Mouse (Mus musculus): Measurements from ENCODE around the gene Hyou1. TPM values are rescaled to one million over a fixed set of nuclear protein-coding genes. Genes with fewer than 3 reads are reported as not detected.
A peak's percentile ranks its signal among the peaks of the same experiment; 100 is the strongest.

The Hyou1 gene
- polyA plus RNA-seq, 1 experiment from 2014 or later: 30.8 TPM

DNA sequence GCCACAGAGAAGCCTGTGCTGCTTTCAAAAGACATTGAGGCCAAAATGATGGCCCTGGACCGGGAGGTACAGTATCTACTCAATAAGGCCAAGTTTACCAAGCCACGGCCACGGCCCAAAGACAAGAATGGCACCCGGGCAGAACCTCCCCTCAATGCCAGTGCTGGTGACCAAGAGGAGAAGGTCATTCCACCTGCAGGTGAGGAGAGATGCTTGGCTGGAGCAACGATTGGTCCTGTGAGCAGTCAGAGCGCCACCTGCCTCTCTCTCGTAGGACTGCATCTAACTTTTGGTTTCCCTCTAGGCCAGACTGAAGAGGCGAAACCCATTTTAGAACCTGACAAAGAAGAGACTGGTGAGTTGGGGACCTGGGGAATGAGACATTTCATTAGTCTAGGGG, 10.0 kb downstream of the Hyou1 start:
- Histone ChIP-seq H3K4me3 (no peak overlapping the region), H3K27me3 (no peaks in the 10 kb centered on the region), H3K27ac (no peak overlapping the region), H3K9ac (no peak overlapping the region), H3K4me1 (no peaks in the 10 kb centered on the region), H3K4me2 (no peak overlapping the region), H3K9me3 (no peaks in the 10 kb centered on the region), H3K36me3 (peaks cover 83% of the 10 kb centered on the region)
- WGBS: 63% methylated on average over 8 of the region's 8 CpGs
- ATAC-seq (ENCODE audit: insufficient number of reproducible peaks, insufficient read depth, low FRiP score, low TSS enrichment, low read depth): no peak

DNA sequence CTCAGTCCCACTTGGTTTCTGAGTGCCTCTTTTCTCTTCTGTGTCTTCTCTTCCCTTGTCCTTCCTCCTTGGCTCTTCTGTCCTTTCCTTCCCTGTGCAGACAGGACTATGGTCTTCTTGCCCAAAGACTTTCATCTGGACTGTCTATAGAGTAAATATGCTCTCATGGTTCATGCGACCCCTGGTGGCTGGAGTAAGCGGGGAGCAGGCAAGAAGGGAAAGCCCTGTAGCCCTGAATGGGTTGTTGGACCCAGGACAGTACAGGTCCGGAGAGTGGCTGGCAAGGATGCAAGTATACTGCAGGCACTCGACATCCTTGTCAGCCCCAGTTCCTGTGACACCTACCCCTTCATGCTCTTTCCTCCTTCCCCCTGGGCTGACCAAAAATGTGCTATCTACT, 12.2 kb downstream of the Hyou1 start:
- ATAC-seq (ENCODE audit: insufficient number of reproducible peaks, insufficient read depth, low FRiP score, low TSS enrichment, low read depth): no peak

DNA sequence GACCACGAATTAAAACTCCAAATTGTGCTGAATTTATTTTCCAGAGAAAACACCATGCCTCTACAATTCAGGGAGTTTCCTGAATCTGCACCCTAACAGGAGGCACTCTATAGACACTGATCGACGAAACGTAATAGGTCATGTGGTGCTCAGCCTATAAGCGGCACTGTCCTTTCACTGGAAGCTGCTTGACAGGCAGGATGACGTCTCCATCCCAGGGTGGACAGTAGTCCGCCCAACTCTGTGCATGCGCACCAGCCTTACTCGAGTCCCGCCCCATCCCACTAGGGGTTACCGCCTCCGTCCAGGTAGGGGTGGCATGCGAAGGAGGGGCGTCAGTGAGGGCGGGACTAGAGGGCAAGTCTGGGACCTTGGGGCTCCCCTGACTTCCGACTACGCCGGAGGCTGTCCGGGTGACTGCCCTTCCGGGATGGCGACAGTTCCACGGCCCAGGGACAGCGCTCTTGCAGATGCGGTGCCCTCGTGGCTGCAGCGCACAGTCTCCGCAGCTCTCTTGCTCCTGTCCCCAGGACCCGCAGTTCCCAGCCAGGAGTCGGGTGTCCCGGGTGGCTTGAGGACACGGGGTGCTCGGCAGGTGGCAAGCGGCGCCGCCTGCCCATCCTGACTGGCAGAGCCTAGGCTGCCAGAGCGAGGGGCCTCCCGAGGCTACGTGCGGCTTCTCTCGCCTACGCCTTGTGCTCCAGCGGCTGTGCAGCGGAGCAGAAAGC, 17.6 kb downstream of the Hyou1 start, which contains the start of gene Slc37a4:
Slc37a4 (plus strand) TSS at position 169 of the 728 bp plus-strand sequence.
- no peaks in the 10 kb centered on the region for H3K9me3 ChIP-seq
- 0 out of 2 replicates have a peak, but pooled peaks cover 5% of the 10 kb centered on the region for H3K27me3 ChIP-seq
- peaks cover 17% of the 10 kb centered on the region for H3K4me1 ChIP-seq
- peak within 1 kb of the TSS; percentile 62 for H3K27ac ChIP-seq
- H3K9ac ChIP-seq: peak within 1 kb of the TSS; percentile 82
- peak within 1 kb of the TSS; percentile 98 for H3K4me2 ChIP-seq
- peaks cover 29% of the 10 kb centered on the region for H3K36me3 ChIP-seq
- WGBS: under 1% methylated on average over 43 of the region's 43 CpGs
- ATAC-seq (ENCODE audit: insufficient number of reproducible peaks, insufficient read depth, low FRiP score, low TSS enrichment, low read depth): peak; percentile 95
- H3K4me3 ChIP-seq: peak within 1 kb of the TSS; percentile 75

More for the DNA sequence above, 12.2 kb downstream of the Hyou1 start:
- Histone ChIP-seq H3K27ac (no peak overlapping the region), H3K9me3 (no peaks in the 10 kb centered on the region), H3K4me1 (no peaks in the 10 kb centered on the region; the same call in 1 of the 2 replicates), H3K4me2 (no peak overlapping the region), H3K4me3 (no peak overlapping the region), H3K9ac (no peak overlapping the region), H3K36me3 (peaks cover 61% of the 10 kb centered on the region), H3K27me3 (no peaks in the 10 kb centered on the region)
- 43% methylated on average over 4 of the region's 4 CpGs for WGBS

DNA sequence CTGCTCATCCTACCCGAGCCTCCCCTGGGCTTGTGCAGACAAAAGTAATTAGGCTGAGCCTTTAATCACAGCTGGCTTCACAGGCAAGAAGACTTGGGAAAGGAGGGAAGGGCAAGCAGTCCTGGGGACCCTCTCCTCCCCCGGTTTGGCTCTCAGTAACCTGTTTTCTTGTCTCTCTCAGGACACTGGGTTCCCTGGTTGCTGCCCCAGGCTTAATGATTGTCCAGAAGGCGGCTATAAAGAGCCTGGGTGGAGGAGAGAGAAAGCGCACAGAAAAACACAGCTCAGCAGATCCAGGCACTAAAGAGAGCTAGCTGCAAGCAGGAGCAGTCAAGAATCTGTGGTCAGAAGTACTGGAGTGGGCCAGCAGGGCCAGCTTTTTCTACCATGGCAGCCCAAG, 18.8 kb downstream of the Hyou1 start:
- Histone ChIP-seq H3K27me3 (0 out of 2 replicates have a peak, but pooled peaks cover 5% of the 10 kb centered on the region), H3K4me3 (peak overlapping the region; percentile 75), H3K4me2 (peak overlapping the region; percentile 98), H3K4me1 (peaks cover 17% of the 10 kb centered on the region), H3K36me3 (peaks cover 31% of the 10 kb centered on the region), H3K9ac (peak overlapping the region; percentile 82), H3K9me3 (no peaks in the 10 kb centered on the region), H3K27ac (peak overlapping the region; percentile 17; the same call in 1 of the 2 replicates)
- WGBS: 13% methylated on average over 4 of the region's 4 CpGs
- no peak for ATAC-seq (ENCODE audit: insufficient number of reproducible peaks, insufficient read depth, low FRiP score, low TSS enrichment, low read depth)

DNA sequence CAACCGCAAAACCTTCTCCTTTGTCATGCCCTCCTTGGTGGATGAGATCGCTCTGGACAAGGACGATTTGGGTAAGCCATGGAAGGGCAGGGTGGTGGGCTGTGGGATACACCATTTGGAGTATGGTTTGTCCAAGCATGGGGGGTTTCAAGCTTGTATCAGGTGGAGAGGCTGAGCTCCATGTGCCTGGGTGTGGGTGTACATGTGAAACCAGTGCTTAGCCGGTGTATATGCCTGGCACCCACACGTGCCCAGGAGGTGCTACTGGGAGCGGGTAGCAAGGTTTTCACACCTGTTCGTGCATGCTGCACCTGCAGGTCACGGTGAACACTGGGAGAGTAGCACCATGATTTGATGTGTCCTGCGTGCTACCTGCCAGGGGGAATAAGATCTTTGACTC, 19.3 kb downstream of the Hyou1 start:
- Histone ChIP-seq H3K36me3 (peaks cover 36% of the 10 kb centered on the region), H3K4me2 (peak overlapping the region; percentile 98), H3K9ac (peak overlapping the region; percentile 82; the same call in 1 of the 2 replicates), H3K9me3 (no peaks in the 10 kb centered on the region), H3K4me3 (peak overlapping the region; percentile 75; the same call in 1 of the 2 replicates), H3K27ac (peak overlapping the region; percentile 17; the same call in 1 of the 2 replicates), H3K4me1 (peaks cover 17% of the 10 kb centered on the region), H3K27me3 (0 out of 2 replicates have a peak, but pooled peaks cover 5% of the 10 kb centered on the region)
- WGBS: 84% methylated on average over 9 of the region's 9 CpGs
- ATAC-seq (ENCODE audit: insufficient number of reproducible peaks, insufficient read depth, low FRiP score, low TSS enrichment, low read depth): no peak

DNA sequence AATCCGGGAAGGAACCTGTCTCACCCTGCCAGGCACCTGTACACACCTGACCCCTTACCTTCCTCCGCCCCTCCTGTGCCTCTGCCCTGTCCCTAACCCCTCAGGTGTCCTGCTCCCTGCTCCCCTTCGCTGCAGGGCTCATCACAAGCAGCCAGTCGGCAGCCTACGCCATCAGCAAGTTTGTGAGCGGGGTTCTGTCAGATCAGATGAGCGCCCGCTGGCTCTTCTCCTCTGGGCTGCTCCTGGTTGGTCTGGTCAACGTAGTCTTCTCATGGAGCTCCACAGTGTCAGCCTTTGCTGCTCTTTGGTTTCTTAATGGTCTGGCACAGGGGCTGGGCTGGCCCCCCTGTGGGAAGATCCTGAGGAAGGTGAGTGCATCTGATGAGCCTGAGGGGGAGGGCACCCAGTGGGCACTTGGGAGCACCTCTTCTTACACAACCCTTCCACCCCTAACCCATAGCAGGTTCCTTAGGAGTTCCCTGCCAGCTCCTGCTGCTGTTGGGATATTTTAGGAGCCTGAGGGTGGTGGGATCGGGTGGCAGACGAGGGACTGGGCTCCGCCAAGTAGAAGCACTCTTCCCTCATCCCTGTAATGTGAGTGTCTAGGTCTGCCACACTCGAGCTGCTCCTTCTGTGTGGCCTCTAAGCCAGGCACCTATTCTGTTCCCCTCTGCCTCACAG, 20.0 kb downstream of the Hyou1 start:
- H3K9ac ChIP-seq: no peak overlapping the region
- H3K27me3 ChIP-seq: 0 out of 2 replicates have a peak, but pooled peaks cover 5% of the 10 kb centered on the region
- 74% methylated on average over 13 of the region's 13 CpGs for WGBS
- no peak for ATAC-seq (ENCODE audit: insufficient number of reproducible peaks, insufficient read depth, low FRiP score, low TSS enrichment, low read depth)
- no peak overlapping the region for H3K4me3 ChIP-seq
- peaks cover 43% of the 10 kb centered on the region for H3K36me3 ChIP-seq
- H3K9me3 ChIP-seq: no peaks in the 10 kb centered on the region
- no peak overlapping the region for H3K27ac ChIP-seq
- H3K4me1 ChIP-seq: peaks cover 17% of the 10 kb centered on the region
- H3K4me2 ChIP-seq: no peak overlapping the region

DNA sequence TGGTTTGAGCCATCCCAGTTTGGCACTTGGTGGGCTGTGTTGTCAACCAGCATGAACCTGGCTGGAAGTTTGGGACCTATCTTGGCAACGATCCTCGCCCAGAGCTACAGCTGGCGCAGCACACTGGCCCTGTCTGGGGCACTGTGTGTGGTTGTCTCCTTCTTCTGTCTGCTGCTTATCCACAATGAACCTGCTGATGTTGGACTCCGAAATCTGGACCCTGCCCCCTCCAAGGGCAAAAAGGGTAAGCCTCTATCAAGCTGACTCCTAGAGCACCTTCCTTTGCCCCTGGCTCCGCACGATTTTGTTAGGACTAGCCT, 20.5 kb downstream of the Hyou1 start:
- no peak for ATAC-seq (ENCODE audit: insufficient number of reproducible peaks, insufficient read depth, low FRiP score, low TSS enrichment, low read depth)
- Histone ChIP-seq H3K9me3 (no peaks in the 10 kb centered on the region), H3K36me3 (peaks cover 48% of the 10 kb centered on the region), H3K27me3 (0 out of 2 replicates have a peak, but pooled peaks cover 5% of the 10 kb centered on the region), H3K4me1 (peaks cover 17% of the 10 kb centered on the region), H3K9ac (no peak overlapping the region), H3K4me3 (no peak overlapping the region), H3K27ac (no peak overlapping the region), H3K4me2 (no peak overlapping the region)
- 89% methylated on average over 6 of the region's 6 CpGs for WGBS

DNA sequence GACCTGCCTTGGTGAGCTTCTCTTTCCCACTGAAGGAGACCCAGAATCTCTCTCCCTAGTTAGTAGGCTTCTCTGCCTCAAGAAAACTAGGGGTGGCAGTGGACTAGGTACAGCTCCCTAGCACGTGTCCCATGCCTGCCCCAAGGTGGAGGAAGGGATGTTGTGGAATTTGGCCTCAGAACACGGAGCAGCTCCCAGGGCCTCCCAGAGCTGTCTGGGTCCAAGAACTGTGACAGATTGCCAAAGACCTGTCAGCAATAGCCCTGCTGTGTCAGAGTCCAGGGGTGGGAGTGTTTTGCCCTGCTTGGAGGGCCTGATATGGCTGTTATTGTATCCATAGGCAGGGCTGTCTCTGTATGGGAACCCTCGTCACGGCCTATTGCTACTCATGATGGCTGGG, 21.8 kb downstream of the Hyou1 start:
- no peak overlapping the region for H3K4me2 ChIP-seq
- H3K4me3 ChIP-seq: no peak overlapping the region
- 0 out of 2 replicates have a peak, but pooled peaks cover 5% of the 10 kb centered on the region for H3K27me3 ChIP-seq
- peaks cover 24% of the 10 kb centered on the region for H3K4me1 ChIP-seq
- 87% methylated on average over 4 of the region's 4 CpGs for WGBS
- H3K9ac ChIP-seq: no peak overlapping the region
- no peak for ATAC-seq (ENCODE audit: insufficient number of reproducible peaks, insufficient read depth, low FRiP score, low TSS enrichment, low read depth)
- H3K27ac ChIP-seq: no peak overlapping the region
- H3K9me3 ChIP-seq: no peaks in the 10 kb centered on the region
- peaks cover 58% of the 10 kb centered on the region for H3K36me3 ChIP-seq

DNA sequence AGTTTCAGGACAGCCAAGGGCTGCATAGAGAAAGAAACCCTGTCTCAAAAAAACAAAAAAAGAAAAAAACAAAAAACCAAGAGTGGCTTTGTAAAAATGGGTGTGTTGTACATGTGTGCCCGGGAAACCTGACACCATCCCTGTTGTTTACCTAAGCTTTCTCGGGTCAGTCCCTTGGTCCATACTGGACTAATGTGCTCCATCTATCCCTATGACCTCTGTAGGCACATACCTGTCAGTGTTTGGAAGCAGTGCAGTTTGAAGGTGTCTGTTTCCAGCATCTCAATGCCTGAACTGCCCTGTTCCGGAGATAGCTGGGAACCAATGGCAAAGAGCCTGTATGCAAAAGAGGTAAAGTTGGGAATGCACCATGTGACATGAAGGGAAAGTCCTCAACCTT, 25.7 kb downstream of the Hyou1 start:
- Histone ChIP-seq H3K27me3 (no peaks in the 10 kb centered on the region), H3K36me3 (peaks cover 69% of the 10 kb centered on the region), H3K4me3 (no peak overlapping the region), H3K27ac (no peak overlapping the region), H3K4me2 (no peak overlapping the region), H3K4me1 (peaks cover 20% of the 10 kb centered on the region), H3K9ac (no peak overlapping the region), H3K9me3 (no peaks in the 10 kb centered on the region)
- ATAC-seq (ENCODE audit: insufficient number of reproducible peaks, insufficient read depth, low FRiP score, low TSS enrichment, low read depth): no peak
- WGBS: 76% methylated on average over 3 of the region's 3 CpGs

DNA sequence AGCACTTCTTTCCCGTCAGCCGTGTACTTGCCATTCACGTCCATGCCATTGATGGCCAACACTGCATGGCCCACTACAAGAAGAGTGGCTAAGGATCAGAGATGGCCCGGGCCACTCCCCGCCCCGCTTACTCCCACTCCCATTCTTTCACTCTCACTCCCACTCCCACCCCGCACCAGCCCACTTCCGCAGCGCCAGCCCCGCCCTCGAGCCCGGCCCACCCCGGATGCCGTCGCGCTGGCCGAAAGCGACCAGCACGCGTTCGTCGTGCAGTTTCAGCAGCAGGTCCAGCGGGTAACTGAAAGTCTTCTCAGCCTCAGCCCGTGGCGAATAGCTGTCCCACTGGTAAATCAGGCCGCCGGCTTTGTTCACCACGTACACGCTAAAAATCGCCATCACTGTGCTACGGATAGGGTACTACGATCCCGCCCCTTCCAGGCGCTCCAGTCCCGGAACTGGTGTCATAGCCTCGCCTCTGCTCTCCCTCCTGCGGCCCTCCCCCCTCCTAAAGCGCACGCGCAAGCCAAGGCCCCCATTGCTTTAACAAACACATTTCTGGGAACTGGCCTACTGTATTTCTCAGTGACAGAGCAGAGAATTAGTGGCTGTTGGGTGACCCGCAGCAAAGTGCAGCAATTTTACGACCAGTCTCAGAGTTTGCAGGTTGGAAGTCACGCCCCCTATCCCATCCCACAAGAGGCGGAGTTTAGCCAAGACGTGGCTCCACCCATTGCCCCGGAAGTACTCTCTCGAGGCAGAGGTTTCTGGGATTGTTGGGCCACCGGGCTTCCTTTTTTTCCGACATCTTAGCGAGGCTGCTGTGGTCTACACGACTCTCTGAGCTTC, 27.8 kb downstream of the Hyou1 start, which contains the start of the genes Rps25 and Trappc4:
Rps25 (plus strand) TSS at position 234 of the 846 bp plus-strand sequence.
Trappc4 (minus strand) TSS at position 695 of the 846 bp plus-strand sequence.
- Histone ChIP-seq H3K4me2 (peak within 1 kb of the TSS; percentile 75), H3K36me3 (peaks cover 67% of the 10 kb centered on the region), H3K9ac (peak within 1 kb of the TSS; percentile 91), H3K4me3 (peak within 1 kb of the TSS; percentile 77), H3K4me1 (peaks cover 20% of the 10 kb centered on the region), H3K27ac (peak within 1 kb of the TSS; percentile 96), H3K27me3 (no peaks in the 10 kb centered on the region), H3K9me3 (no peaks in the 10 kb centered on the region)
- peak; percentile 93 for ATAC-seq (ENCODE audit: insufficient number of reproducible peaks, insufficient read depth, low FRiP score, low TSS enrichment, low read depth)
- under 1% methylated on average over 51 of the region's 51 CpGs for WGBS

DNA sequence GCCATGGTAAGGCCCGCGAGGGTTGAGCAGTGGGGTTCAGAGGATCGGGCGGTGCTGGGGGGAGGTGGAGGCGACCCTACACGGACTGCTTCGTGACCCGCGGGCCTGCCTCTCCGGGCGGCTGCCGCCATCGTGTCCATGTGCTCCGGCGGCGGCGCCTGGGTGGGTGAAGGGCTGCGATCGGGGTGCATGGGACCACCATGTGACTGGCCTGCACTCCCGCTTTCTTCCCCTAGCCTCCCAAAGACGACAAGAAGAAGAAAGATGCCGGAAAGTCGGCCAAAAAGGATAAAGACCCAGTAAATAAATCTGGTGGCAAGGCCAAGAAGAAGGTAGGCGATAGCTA, 28.4 kb downstream of the Hyou1 start:
- ATAC-seq (ENCODE audit: insufficient number of reproducible peaks, insufficient read depth, low FRiP score, low TSS enrichment, low read depth): peak; percentile 60; the same call in 1 of the 2 replicates
- Histone ChIP-seq H3K4me3 (peak overlapping the region; percentile 77), H3K36me3 (peaks cover 67% of the 10 kb centered on the region)

More for the DNA sequence above, 28.4 kb downstream of the Hyou1 start:
- Histone ChIP-seq H3K9ac (peak overlapping the region; percentile 91), H3K4me1 (peaks cover 20% of the 10 kb centered on the region), H3K27me3 (no peaks in the 10 kb centered on the region), H3K9me3 (no peaks in the 10 kb centered on the region), H3K4me2 (peak overlapping the region; percentile 75), H3K27ac (peak overlapping the region; percentile 96)
- under 1% methylated on average over 24 of the region's 24 CpGs for WGBS

Data from embryonic facial prominence, embryonic 13.5 days (tissue).